18 mouse cellular contexts compared by ENCODE assay signal in the genomic region with DNA sequence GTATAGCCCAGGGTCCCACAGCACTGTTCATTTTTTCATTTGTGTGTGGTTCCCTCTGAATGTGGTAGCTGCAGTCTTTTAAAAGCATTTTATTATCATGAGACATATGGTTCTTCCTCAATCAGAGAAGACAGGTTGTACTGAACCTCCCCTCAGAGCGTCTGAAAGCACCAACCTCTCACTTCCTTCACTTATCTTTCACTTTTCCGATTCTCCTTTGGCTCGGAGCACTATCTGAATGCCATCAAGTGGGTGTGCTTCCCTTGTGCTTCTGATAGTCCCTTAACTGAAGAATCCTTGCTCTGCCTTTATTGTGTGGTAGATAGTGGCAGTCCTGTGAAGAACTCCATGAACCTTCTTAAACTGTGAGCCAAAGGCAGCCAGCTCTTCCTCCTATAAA.
"Had no signal": no experiment of that assay in that cellular context is flagged by ENCODE, and none has a peak within 500 bp of the region (broad histone marks: within the 10 kb centered on the region; RNA-seq: fewer than 3 reads in every experiment).

No protein-coding gene starts in this region.

- H3K27me3 ChIP-seq: liver, embryonic 15.5 days; megakaryocyte, embryonic 14.5 days; midbrain, embryonic 12.5 days; neural tube, embryonic 12.5 days had no signal

- H3K4me2 ChIP-seq: liver, embryonic 15.5 days; lung, embryonic 14.5 days; midbrain, embryonic 12.5 days; neural tube, embryonic 12.5 days had no signal

- H3K36me3 ChIP-seq: liver, embryonic 15.5 days; midbrain, embryonic 10.5 days; midbrain, embryonic 12.5 days; neural tube, embryonic 12.5 days had no signal

- H3K4me1 ChIP-seq: megakaryocyte, embryonic 14.5 days; midbrain, embryonic 10.5 days; midbrain, embryonic 12.5 days; neural tube, embryonic 12.5 days had no signal

- DNase-seq: lung, adult 18-20 months; lung, embryonic 14.5 days; lung, postnatal 10 days; lung, postnatal 4 days; midbrain, embryonic 14.5 days; right cerebral cortex, postnatal 25 days; right cerebral cortex, postnatal 4 days; spleen, adult 18-20 months; thymus, adult 18-20 months; thymus, postnatal 14 days; thymus, postnatal 36 days had no signal

- H3K27ac ChIP-seq: liver, embryonic 15.5 days; midbrain, embryonic 10.5 days; midbrain, embryonic 12.5 days; neural tube, embryonic 12.5 days had no signal

- H3K4me3 ChIP-seq: liver, embryonic 15.5 days; megakaryocyte, embryonic 14.5 days; midbrain, embryonic 10.5 days; midbrain, embryonic 12.5 days; myocyte; neural tube, embryonic 12.5 days had no signal

- ATAC-seq: midbrain, embryonic 16.5 days had no signal

- H3K9ac ChIP-seq: liver, embryonic 15.5 days; lung, embryonic 14.5 days; midbrain, embryonic 12.5 days; neural tube, embryonic 12.5 days had no signal

- H3K9me3 ChIP-seq: liver, embryonic 15.5 days; megakaryocyte, embryonic 14.5 days; midbrain, embryonic 10.5 days; midbrain, embryonic 12.5 days; neural tube, embryonic 12.5 days had no signal
